Mouse (Mus musculus) left cerebral cortex, adult 2 months (tissue): ENCODE measurements at regions not wholly inside any gene's neighbourhood (a gene's known extent, or its start where the extent isn't known, plus 50 kb on each side); places are given as distances from the start of the nearest gene placed in this dataset.

ENCODE experiments used
- DNase-seq, 2 experiments: peaks; one replicate each; pipeline ENCODE4 v3.0.0; 2021 to 2022; ENCODE audit warnings: low spot score in 2 of 2, mixed read lengths in 1 of 2; ENCODE audit errors: extremely low spot score in 1 of 2
- H3K27ac ChIP-seq: fragments of 200-600 bp; 2 replicates; pipeline ENCODE4 v1.8.1; 2022
- H3K4me3 ChIP-seq: fragments of 200-600 bp; 2 replicates; pipeline ENCODE4 v1.8.1; 2022
- CTCF ChIP-seq: fragments of 200-600 bp; IDR thresholded peaks from 2 replicates; pipeline ENCODE4 v1.8.1; 2022; ENCODE audit warnings: antibody characterized with exemption, mild to moderate bottlenecking, moderate library complexity
- intact Hi-C: fragments of 180-260 bp; cut with DNase I; formaldehyde crosslinking; loops from one replicate; pipeline ENCODE4 v1.15.1; 2025

DNA sequence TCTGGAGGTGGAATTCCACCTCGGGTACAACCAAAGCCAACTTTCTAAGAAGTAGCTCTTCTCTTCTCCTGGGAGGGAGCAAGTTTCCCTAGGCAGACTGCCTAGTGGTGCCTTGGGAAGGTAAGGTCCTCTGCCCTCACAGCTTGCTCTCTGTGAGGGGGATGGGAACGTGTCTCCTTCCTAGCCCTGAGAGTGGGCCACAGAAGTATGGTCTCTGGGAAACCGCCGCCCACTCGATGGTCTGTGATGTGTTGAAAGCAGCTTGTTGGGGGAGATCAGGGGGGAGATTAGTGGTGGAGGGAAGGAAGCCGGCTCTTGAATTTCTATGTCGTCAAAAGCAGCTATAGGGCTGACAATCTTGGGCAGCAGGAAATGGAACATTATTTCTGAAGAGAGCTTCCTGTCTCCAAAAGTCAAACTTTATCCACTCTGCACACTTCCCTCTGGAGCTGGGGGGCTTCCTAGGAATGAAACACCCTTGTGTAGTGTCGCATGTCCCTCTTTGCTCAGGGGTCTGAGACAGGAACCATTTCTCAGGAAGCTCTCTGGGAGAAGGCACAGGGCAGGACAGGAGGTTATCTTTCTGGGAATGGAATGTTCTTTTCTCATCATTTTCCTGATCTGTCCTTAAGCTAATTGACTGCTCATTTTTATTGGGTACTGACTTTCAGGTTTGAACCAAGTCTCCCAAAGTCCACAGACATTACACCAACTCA lies 113.8 kb upstream of the Nr5a2 start:
- Histone ChIP-seq H3K4me3 (no peak overlapping the region), H3K27ac (peak overlapping the region; percentile 19; the same call in 1 of the 2 replicates)
- TF ChIP-seq CTCF = no peak
- no peak for DNase-seq
- intact Hi-C loops = no loop called here

DNA sequence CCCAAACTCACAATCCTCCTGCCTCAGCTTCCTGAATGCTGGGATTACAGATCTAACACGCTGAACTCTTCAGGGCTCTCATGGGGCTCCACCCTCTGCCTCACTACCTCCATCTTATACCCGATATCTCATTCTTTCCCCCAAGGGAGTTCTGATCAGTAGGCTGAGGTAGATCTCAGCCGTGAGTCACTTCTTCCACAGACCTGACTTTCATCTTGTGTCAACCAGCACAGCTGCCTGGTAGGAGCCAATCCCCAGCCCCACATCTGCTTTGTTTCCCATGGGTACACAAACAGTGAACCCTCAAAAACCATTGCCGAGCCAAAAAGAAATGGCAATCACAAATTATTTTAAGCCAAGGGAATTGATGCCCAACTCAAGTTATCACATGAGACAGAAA lies 100.7 kb upstream of the Nr5a2 start:
- no peak overlapping the region for H3K4me3 ChIP-seq
- H3K27ac ChIP-seq = no peak overlapping the region
- intact Hi-C loops = no loop called here
- DNase-seq = no peak
- TF ChIP-seq CTCF = no peak

- no peak overlapping the region for H3K4me3 ChIP-seq
- DNase-seq = no peak
- TF ChIP-seq CTCF = no peak
- intact Hi-C loops = no loop called here
- no peak overlapping the region for H3K27ac ChIP-seq
These were observed 92.9 kb upstream of the Nr5a2 start for GRCm38 (mm10) chr1:137053134-137053533.

- no peak for DNase-seq
- H3K4me3 ChIP-seq = no peak overlapping the region
- no peak for TF ChIP-seq CTCF
- H3K27ac ChIP-seq = no peak overlapping the region
- intact Hi-C loops = no loop called here
These were observed 91.3 kb upstream of the Nr5a2 start for GRCm38 (mm10) chr1:137051515-137051914.

DNA sequence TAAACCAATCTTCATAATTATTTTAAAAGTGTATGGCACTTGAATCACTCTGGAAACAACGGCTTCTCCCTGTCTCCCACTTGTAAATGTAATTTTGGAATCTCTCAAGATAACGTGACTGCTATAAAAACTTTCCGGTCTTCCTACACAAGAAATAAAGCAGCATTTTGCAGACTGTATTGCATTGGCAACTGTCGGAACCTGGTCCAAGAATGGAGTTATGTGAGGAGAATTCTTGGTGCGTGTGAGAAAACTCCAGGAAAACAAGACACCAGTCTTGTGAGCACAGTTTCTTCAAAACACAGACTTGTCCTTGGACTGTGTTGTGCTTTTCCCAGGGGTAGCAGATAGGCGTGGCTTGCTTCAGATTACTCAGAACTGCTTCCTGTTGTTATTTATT lies 83.8 kb upstream of the Nr5a2 start:
- Histone ChIP-seq H3K4me3 (no peak overlapping the region), H3K27ac (no peak overlapping the region)
- DNase-seq = no peak
- no peak for TF ChIP-seq CTCF
- intact Hi-C loops = no loop called here

- intact Hi-C loops = no loop called here
- H3K4me3 ChIP-seq = no peak overlapping the region
- no peak for DNase-seq
- no peak for TF ChIP-seq CTCF
- H3K27ac ChIP-seq = no peak overlapping the region
These were observed 82.3 kb upstream of the Nr5a2 start for GRCm38 (mm10) chr1:137042414-137043010.

- intact Hi-C loops = no loop called here
- H3K4me3 ChIP-seq = no peak overlapping the region
These were observed 80.7 kb upstream of the Nr5a2 start for GRCm38 (mm10) chr1:137040898-137041297.

DNA sequence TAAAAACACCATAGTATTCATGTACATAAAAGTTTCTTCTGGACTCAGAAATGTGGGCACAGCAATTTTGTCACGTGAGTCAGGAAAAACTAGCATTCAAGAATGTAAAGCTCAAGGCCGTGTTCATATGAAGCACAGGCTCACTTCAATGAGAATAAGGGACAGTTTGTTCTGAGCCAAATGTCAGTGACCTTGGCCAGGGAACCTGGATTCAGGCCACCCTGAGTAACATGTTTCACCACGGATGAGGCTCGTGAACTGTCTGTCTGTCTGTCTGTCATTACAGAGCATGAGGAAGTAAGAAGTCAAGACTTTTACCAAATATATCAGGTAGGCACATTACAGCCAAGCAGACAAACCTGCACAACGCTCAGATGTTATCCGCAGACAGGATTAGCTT lies 74.3 kb upstream of the Nr5a2 start:
- no peak overlapping the region for H3K27ac ChIP-seq
- H3K4me3 ChIP-seq = no peak overlapping the region
- TF ChIP-seq CTCF = no peak
- no peak for DNase-seq
- intact Hi-C loops = no loop called here

More at GRCm38 (mm10) chr1:137040898-137041297, 80.7 kb upstream of the Nr5a2 start:
- no peak for DNase-seq
- H3K27ac ChIP-seq = no peak overlapping the region
- TF ChIP-seq CTCF = no peak

GRCm38 (mm10) chr1:137033679-137034078 lies 73.4 kb upstream of the Nr5a2 start:
- no peak for TF ChIP-seq CTCF
- no peak overlapping the region for H3K4me3 ChIP-seq
- no peak overlapping the region for H3K27ac ChIP-seq
- intact Hi-C loops = no loop called here
- DNase-seq = no peak

DNA sequence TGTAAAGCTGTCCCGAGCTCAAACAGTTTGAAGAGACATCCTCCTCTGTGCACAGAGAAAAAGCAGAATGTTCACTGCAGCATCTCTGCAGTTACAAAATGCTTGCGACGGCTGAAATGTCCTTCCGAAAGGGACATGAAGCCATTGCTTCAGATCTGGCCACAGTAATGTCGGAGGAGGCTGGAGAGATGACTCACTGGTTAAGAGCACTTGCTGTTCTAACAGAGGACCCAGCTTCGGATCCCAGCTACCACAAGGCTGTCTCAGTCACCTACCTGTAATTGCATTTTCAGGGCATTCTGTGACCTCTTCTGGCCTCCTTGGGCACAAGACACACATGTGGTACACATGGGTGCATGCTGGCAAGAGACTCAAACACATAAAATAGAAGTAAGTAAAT lies 63.5 kb upstream of the Nr5a2 start:
- Histone ChIP-seq H3K4me3 (no peak overlapping the region), H3K27ac (no peak overlapping the region)
- TF ChIP-seq CTCF = no peak
- no peak for DNase-seq
- intact Hi-C loops = no loop called here

DNA sequence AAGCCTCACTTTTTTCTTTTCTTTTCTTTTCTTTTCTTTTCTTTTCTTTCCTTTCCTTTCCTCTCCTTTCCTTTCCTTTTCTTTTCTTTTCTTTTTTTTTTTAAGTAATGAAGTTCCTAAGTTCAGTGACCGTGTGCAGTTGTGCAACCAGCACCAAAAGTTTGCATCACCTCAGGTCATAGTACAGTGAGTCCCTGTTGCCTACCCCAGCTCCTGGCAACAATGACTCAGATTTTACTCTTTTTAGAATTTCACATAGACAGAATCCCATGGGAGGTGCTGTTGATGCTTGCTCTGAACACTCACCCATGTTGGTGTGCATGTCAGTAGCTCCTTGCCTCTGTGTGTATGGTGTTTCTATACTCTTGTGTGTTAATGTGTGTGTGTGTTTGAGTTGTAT lies 60.3 kb upstream of the Nr5a2 start:
- no peak for TF ChIP-seq CTCF
- intact Hi-C loops = no loop called here
- no peak for DNase-seq
- H3K27ac ChIP-seq = no peak overlapping the region
- no peak overlapping the region for H3K4me3 ChIP-seq

- no peak for TF ChIP-seq CTCF
- Histone ChIP-seq H3K27ac (no peak overlapping the region), H3K4me3 (no peak overlapping the region)
- intact Hi-C loops = no loop called here
- DNase-seq = no peak
These were observed 57.4 kb upstream of the Nr5a2 start for GRCm38 (mm10) chr1:137017642-137018041.
